Mouse (Mus musculus) frontal cortex, postnatal 14 days (tissue): ENCODE measurements around the gene Foxp1.

Experiments
- DNase-seq, 2 experiments: peaks; one replicate each; pipeline ENCODE4 v3.0.0; 2022; ENCODE audit warnings: low spot score in 2 of 2

Foxp1 gene

GRCm38 (mm10) chr6:99206437-99206870 lies 316.1 kb downstream of the Foxp1 start:
- DNase-seq = no peak

- DNase-seq = no peak
These were observed 316.7 kb downstream of the Foxp1 start for GRCm38 (mm10) chr6:99205587-99206436.

- DNase-seq = no peak
These were observed 317.5 kb downstream of the Foxp1 start for GRCm38 (mm10) chr6:99204780-99205586.

- no peak for DNase-seq
These were observed 318.3 kb downstream of the Foxp1 start for GRCm38 (mm10) chr6:99204052-99204779.

- DNase-seq = no peak
These were observed 319.3 kb downstream of the Foxp1 start for GRCm38 (mm10) chr6:99203231-99203630.

GRCm38 (mm10) chr6:99202781-99203180 lies 319.7 kb downstream of the Foxp1 start:
- no peak for DNase-seq

GRCm38 (mm10) chr6:99201271-99201705 lies 321.2 kb downstream of the Foxp1 start:
- no peak for DNase-seq

DNA sequence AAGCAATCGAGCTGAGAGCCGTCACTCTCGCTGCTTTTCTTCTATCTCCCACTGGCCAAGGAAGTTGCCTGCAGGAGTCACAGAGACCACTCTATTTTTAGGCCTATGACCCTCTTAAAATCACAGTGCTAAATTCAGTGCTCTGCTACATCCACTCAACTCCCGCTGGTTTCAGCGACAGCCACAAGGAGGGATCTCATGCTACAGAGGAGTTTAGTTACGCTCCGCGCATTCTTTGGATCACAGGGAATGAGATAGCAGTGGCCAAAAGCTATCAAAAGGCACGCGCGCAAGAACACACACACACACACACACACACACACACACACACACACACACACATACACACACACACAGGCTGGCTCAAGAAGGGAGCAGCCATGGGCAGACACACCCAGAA lies 321.9 kb downstream of the Foxp1 start:
- no peak for DNase-seq

DNA sequence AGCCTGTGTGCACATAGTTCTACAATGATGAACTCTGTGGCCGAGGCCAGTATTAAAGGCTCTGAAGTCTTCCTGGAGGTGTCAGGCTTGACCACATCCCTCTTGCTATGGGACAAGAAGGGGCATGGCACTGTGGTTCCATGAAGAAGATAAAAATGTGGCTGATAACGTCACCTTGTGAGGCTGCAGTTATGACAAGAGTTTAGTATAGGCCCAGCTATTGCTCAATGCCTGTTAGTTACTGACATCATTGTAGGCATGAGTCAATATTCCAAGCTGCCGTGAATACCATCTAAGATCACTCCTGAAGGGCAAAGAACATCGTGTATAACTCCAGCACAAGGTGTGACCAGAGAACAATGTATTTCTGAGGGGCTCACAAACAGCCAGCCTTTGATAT lies 323.2 kb downstream of the Foxp1 start:
- no peak for DNase-seq

GRCm38 (mm10) chr6:99193697-99194096 lies 328.8 kb downstream of the Foxp1 start:
- DNase-seq = no peak

DNA sequence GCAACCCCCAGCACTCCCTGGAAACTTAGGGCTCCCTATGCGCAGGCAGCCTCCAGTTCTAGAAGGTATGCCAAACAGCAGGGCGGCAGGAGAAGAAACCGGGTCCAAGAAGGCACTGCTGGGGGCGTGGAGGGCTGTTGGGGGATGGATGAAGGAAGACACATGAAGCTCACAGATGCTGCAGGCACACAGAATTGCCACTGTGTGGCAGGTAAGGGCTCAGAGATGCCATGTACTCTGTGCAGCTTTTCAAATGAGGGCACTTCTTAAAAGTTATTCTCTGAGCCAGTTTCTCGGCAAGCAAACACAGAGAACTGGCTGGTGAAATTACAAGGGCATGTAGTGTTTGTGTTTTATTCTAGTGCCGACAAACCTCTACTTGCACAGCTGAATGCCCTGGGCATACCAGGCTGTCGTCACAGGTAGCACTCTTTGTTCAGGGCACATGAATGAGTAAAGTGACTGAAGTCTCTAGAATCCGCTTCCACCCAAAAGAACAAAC lies 330.8 kb downstream of the Foxp1 start:
- DNase-seq = no peak

- DNase-seq = no peak
These were observed 331.4 kb downstream of the Foxp1 start for GRCm38 (mm10) chr6:99191041-99191635.

DNA sequence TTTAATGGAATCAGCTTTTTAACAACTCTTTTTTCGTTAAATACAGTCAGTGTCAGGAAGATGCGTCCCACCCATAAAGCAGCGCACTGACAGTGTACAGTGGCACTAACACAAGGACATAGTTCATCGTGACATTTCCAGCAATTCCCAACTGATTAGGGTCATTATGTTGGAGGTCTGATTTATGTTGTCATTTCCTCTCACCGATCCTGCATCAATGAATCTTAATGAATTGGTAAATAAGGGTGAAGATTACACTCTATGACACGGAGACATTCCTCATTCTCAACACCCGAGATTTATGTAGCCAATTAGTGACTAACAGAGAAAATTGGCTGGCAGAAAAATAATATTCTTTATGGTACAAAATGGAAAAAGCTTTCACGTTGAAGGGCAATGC lies 332.6 kb downstream of the Foxp1 start:
- DNase-seq = no peak

GRCm38 (mm10) chr6:99188366-99189216 lies 333.9 kb downstream of the Foxp1 start:
- DNase-seq = no peak

DNA sequence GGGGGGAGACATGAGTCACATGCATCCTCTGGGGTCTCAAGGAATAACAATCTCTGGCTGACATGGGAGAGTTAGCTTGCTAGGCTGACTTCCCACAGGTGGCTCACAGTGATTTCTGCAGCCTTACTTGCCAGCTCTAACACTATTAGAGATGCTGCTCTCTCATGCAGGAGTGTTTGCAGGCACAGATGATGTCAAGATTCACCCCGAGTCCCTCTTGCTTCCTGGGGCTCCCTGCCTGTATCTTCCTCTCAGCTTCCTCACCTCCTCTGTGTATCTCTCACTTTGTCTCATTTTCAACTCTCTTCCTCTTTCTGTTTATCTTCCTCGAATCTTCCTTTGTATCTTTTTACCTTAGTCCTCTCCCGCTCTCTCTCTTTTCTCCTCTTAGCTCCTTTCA lies 334.6 kb downstream of the Foxp1 start:
- DNase-seq = no peak

GRCm38 (mm10) chr6:99187415-99187814 lies 335.1 kb downstream of the Foxp1 start:
- no peak for DNase-seq

DNA sequence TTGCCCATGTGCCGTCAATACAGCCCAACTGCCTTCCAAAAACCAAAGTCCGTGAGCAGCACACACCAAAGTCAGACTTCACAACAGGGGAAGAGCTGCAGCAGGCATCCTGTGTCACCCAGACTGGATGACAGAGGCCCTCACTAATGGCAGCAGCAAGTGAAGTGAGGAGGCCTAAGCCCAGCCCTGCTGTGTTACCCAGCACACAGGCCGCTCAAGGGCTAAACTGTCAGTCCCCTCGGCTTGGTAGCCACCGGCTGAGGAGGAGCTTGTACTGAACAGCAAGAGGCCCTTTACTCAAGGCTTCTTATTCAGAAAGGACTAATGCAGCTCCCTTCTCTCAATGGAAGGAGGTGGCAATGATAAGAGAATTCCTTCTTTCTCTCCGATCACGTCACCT lies 336.0 kb downstream of the Foxp1 start:
- no peak for DNase-seq

- DNase-seq = no peak
These were observed 336.7 kb downstream of the Foxp1 start for GRCm38 (mm10) chr6:99185797-99186196.

DNA sequence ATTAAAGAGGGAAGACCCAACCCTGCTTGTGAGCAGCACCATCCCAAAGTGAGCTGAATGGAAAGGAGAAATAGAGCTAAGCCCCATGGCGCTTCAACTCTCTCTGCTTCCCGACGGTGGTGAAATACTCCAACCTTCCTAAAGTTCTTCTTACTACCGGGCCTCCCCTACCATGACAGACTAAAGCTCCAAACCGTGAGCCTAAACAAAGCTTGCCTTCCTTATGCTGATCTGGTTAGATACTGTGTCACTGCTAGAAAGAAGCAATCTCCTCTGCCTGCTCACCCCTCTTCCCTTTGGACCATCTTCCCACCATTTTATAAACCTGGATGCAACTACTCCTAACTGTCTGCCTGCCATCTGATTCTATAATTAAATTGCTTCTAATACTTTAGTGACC lies 338.5 kb downstream of the Foxp1 start:
- no peak for DNase-seq

DNA sequence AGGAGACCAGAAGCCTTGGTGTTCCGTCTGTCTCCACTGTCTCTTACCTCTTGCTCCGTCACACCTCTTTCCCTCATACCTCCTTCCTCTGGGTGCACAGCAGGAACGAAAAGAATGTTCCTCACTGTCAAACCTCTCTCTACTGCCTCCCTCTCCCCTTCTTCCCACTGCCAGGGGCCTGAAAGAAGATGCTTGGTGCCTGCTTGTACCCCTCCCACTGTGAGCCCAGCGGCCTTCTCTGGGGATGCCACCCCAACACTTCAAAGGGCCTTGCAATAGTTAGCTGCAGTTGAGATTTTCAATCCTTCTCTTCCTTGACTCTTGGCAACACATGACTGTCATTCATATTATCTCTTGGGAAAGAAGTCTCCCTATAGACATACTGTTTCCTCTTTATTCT lies 339.7 kb downstream of the Foxp1 start:
- DNase-seq = no peak

- DNase-seq = no peak
These were observed 346.3 kb downstream of the Foxp1 start for GRCm38 (mm10) chr6:99176216-99176615.
